Mouse (Mus musculus) bone marrow, adult 2 months (tissue): ENCODE measurements at regions not wholly inside any gene's neighbourhood (a gene's known extent, or its start where the extent isn't known, plus 50 kb on each side); places are given as distances from the start of the nearest gene placed in this dataset.

Source experiments
- H3K27ac ChIP-seq: fragments of 200-500 bp; 2 replicates; pipeline ENCODE4 v1.5.1; 2012; ENCODE audit warnings: low read depth, mild to moderate bottlenecking, control low read depth, inconsistent platforms, low read length; ENCODE audit not compliant: control insufficient read depth, poor library complexity, insufficient read depth
- H3K4me1 ChIP-seq: fragments of 200-500 bp; 2 replicates; pipeline ENCODE4 v1.6.1; 2011; ENCODE audit warnings: low read length; ENCODE audit not compliant: control insufficient read depth, insufficient read depth
- H3K4me3 ChIP-seq: fragments of 200-500 bp; replicated peaks from 2 replicates; pipeline ENCODE3; 2011; ENCODE audit warnings: mild to moderate bottlenecking, low read depth, low read length, control low read depth; ENCODE audit not compliant: control insufficient read depth
- CTCF ChIP-seq: fragments of 200-500 bp; IDR thresholded peaks from 2 replicates; pipeline ENCODE4 v1.5.1; 2011; ENCODE audit warnings: low read length, control low read depth; ENCODE audit not compliant: control insufficient read depth, insufficient read depth
- POLR2A ChIP-seq: fragments of 200-500 bp; IDR thresholded peaks from 2 replicates; pipeline ENCODE4 v1.6.1; 2011; ENCODE audit warnings: low read depth, mild to moderate bottlenecking, control low read depth, low read length, borderline replicate concordance; ENCODE audit not compliant: control insufficient read depth
- WGBS: fragments of 180-500 bp; shearing (Covaris S2); methylation state at CpG from one replicate; pipeline ENCODE4 v1.1.7; 2018; 5-methylcytosine and 5-hydroxymethylcytosine counted together

DNA sequence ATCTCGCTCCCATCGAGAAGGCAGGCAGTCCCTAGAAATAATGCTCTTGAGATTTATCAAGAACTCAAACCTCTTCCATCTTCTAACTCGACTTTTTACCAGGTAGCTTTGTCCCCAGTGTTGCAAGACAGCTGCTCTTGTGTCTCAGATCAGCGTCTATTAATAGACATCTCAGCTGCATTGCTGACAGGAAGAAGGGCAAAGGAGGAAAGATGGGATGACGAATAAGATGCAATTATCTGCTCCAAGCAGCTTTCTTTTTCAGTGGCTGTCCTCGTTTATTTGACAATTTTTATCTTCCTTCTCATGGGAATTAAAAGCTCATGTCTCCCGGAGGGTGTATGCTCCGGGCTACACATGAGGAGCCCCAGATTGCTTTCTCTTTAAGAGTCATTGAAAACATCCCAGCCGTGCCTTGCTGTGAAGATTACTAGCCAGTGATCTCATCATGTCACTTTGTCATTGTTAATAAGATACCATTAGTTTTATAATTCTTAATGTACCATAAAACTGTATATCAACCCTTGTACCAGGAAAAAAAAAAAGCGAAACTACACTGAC lies 299.9 kb upstream of the Eci2 start:
- 60% methylated on average over 10 of the region's 10 CpGs for WGBS
- H3K27ac ChIP-seq: no peak overlapping the region
- no peaks in the 10 kb centered on the region for H3K4me1 ChIP-seq
- TF ChIP-seq CTCF: no peak
- H3K4me3 ChIP-seq: no peak overlapping the region

DNA sequence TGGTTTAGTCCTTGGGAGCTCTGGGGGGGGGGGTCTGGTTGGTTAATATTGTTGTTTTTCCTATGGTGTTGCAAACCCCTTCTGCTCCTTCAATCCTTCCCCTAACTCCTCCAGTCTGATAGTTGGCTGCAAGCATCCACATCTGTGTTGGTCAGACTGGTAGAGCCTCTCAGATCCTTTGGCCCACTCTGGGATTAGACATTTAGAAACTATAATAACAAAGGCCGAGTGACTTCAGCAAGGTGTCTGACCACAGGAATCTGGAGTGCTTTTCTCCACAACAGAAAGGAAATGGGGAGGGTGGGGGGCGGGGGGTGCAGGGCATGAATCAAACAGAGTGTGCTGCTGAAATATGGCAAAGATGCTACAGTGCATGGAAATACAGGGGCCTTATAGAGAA lies 301.4 kb upstream of the Eci2 start:
- Histone ChIP-seq H3K27ac (no peak overlapping the region), H3K4me3 (no peak overlapping the region), H3K4me1 (no peaks in the 10 kb centered on the region)
- 19% methylated on average over 2 of the region's 2 CpGs for WGBS
- TF ChIP-seq POLR2A (no peak), CTCF (no peak)

GRCm38 (mm10) chr13:35330926-35331325 lies 304.0 kb upstream of the Eci2 start:
- no peak overlapping the region for H3K27ac ChIP-seq
- 68% methylated on average over 1 of the region's 1 CpGs for WGBS
- no peaks in the 10 kb centered on the region for H3K4me1 ChIP-seq
- H3K4me3 ChIP-seq: no peak overlapping the region
- no peak for TF ChIP-seq POLR2A
- no peak for TF ChIP-seq CTCF

DNA sequence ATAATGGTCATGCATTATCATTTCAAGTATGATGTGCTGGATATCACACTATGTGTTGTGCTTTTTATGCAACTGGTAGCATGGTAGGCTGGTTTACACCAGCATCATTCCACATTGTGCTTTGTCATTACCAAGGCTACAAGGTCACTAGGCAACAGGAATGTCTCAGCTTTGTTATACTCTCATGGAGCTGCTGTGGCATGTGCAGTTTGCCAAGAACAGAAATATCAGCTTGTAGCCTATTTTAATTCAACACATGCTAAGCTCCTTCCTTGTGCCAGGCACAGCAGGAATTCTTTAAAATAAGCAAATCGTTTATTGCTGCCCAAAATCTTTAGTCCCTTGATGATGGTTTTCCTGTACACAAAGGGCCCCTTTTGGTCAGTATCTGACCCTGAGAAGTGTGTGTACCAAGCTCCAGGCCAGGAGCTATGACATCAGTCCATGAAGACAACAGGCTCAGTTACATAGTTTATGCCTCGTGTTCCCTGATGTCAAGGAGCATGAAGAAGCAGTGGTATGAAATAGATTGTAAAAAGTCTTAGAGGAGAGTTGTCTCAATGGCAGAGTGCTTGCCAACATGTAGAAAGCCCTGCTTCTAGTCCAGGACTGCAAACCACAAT lies 314.0 kb upstream of the Cdyl start:
- TF ChIP-seq POLR2A: no peak
- TF ChIP-seq CTCF: no peak
- WGBS: 76% methylated on average over 2 of the region's 2 CpGs
- H3K4me3 ChIP-seq: no peak overlapping the region
- H3K27ac ChIP-seq: no peak overlapping the region
- no peaks in the 10 kb centered on the region for H3K4me1 ChIP-seq

GRCm38 (mm10) chr13:35348283-35348682 lies 311.4 kb upstream of the Cdyl start:
- 83% methylated on average over 3 of the region's 3 CpGs for WGBS

DNA sequence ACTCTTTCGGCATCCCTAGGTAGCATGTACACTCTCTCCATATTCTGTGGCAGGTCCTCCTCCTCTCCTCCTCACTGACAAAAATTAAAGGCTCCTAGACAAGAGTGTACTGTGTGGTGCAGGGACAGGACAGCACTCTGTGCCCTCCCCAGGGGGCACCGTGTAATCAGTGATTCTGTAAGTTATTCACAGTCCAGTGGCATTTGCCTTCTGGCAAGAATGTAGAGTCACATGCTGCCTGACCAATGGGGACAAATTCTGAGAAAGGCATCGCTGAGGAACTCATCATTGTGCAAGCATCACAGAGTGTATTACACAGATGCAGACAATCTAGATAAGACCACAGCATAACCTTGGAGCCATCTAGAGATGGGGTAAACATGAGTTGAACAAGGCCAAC lies 300.3 kb upstream of the Cdyl start:
- H3K4me1 ChIP-seq: no peaks in the 10 kb centered on the region
- H3K4me3 ChIP-seq: no peak overlapping the region
- 71% methylated on average over 3 of the region's 3 CpGs for WGBS
- H3K27ac ChIP-seq: no peak overlapping the region
- no peak for TF ChIP-seq POLR2A
- no peak for TF ChIP-seq CTCF

More at GRCm38 (mm10) chr13:35348283-35348682, 311.4 kb upstream of the Cdyl start:
- Histone ChIP-seq H3K4me3 (no peak overlapping the region), H3K4me1 (no peaks in the 10 kb centered on the region), H3K27ac (no peak overlapping the region)
- TF ChIP-seq CTCF: no peak
- TF ChIP-seq POLR2A: no peak

GRCm38 (mm10) chr13:35377487-35377886 lies 282.1 kb upstream of the Cdyl start:
- no peak overlapping the region for H3K27ac ChIP-seq
- no peak overlapping the region for H3K4me3 ChIP-seq
- WGBS: 82% methylated on average over 2 of the region's 2 CpGs
- TF ChIP-seq POLR2A (no peak), CTCF (no peak)
- no peaks in the 10 kb centered on the region; the same call in 1 of the 2 replicates for H3K4me1 ChIP-seq

DNA sequence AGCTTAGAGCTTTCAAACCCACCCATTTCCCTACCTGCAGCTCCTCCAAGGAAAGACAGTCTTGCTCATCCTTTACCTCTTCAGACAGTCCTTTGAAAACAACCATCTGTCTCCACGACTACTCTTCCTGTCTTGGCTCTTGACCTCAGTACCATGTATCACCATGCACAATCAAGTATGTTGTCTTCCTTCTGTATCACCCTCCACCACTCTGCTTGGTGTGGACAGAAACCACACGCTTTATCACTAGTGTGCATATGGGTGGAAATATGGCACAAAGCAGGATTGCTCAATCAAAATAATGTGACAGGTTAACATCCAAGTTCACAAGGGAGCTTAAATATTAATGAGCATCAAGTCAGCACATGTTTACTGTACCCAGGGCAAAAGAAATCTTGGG lies 280.1 kb upstream of the Cdyl start:
- TF ChIP-seq CTCF: no peak
- no peak for TF ChIP-seq POLR2A
- Histone ChIP-seq H3K4me1 (no peaks in the 10 kb centered on the region; the same call in 1 of the 2 replicates), H3K4me3 (no peak overlapping the region), H3K27ac (no peak overlapping the region)
- WGBS: 55% methylated on average over 2 of the region's 2 CpGs
